Mouse (Mus musculus) intestine, embryonic 14.5 days (tissue): ENCODE results near the gene Cetn2. TPM values are rescaled to one million over a fixed set of nuclear protein-coding genes. Genes with fewer than 3 reads are reported as not detected.

Experiments
- ATAC-seq: fragments of 200-750 bp; cut with Nextera tagmentation; replicated peaks from 2 replicates; pipeline ENCODE4 v1.8.0; 2017; ENCODE audit warnings: low read depth, moderate number of reproducible peaks, moderate TSS enrichment, moderate library complexity; ENCODE audit not compliant: low FRiP score, low TSS enrichment
- DNase-seq: peaks from one replicate; pipeline ENCODE4 v3.0.0-alpha.2; 2018; ENCODE audit warnings: low spot score
- H3K27ac ChIP-seq: fragments of 300-500 bp; sonication (generic); 2 replicates; pipeline ENCODE4 v1.5.1; 2014; ENCODE audit warnings: low read depth, mild to moderate bottlenecking, control low read depth
- H3K27me3 ChIP-seq: fragments of 300-500 bp; sonication (generic); replicated peaks from 2 replicates; pipeline ENCODE4 v1.6.1; 2014; ENCODE audit warnings: low read length, control low read depth; ENCODE audit not compliant: control insufficient read depth, insufficient read depth
- H3K36me3 ChIP-seq: fragments of 300-500 bp; sonication (generic); 2 replicates; pipeline ENCODE4 v1.6.1; 2014; ENCODE audit warnings: low read length, control low read depth; ENCODE audit not compliant: control insufficient read depth, insufficient read depth
- H3K4me1 ChIP-seq: fragments of 300-500 bp; sonication (generic); replicated peaks from 2 replicates; pipeline ENCODE4 v1.6.1; 2014; ENCODE audit warnings: low read length, control low read depth, mixed read lengths; ENCODE audit not compliant: control insufficient read depth, insufficient read depth
- H3K4me2 ChIP-seq: fragments of 300-500 bp; sonication (generic); 2 replicates; pipeline ENCODE4 v1.6.1; 2014; ENCODE audit warnings: low read length
- H3K4me3 ChIP-seq: fragments of 300-500 bp; sonication (generic); 2 replicates; pipeline ENCODE4 v1.5.1; 2014; ENCODE audit warnings: low read depth, low read length, control low read depth, mixed read lengths
- H3K9ac ChIP-seq: fragments of 300-500 bp; sonication (generic); 2 replicates; pipeline ENCODE4 v1.6.1; 2014; ENCODE audit warnings: mild to moderate bottlenecking, low read length
- H3K9me3 ChIP-seq: fragments of 300-500 bp; sonication (generic); 2 replicates; pipeline ENCODE4 v1.6.1; 2016; ENCODE audit warnings: low read length, control low read depth; ENCODE audit not compliant: control insufficient read depth
- WGBS: fragments of 180-500 bp; shearing (Covaris S2); extraction: QIAGEN DNeasy Blood & Tissue Kit; methylation state at CpG from one replicate; pipeline ENCODE4 v1.1.7; 2014; 5-methylcytosine and 5-hydroxymethylcytosine counted together
- polyA plus RNA-seq: library from polyadenylated mRNA; unstranded; fragments of >200 nt; fragmentation: Nextera tagmentation; extraction: Ambion mirVana; gene quantifications from 2 replicates; pipeline ENCODE4 v1.2.1, GENCODE M21; 2014

Gene Cetn2
- polyA plus RNA-seq = 69.0 and 75.6 TPM in 2 replicates

DNA sequence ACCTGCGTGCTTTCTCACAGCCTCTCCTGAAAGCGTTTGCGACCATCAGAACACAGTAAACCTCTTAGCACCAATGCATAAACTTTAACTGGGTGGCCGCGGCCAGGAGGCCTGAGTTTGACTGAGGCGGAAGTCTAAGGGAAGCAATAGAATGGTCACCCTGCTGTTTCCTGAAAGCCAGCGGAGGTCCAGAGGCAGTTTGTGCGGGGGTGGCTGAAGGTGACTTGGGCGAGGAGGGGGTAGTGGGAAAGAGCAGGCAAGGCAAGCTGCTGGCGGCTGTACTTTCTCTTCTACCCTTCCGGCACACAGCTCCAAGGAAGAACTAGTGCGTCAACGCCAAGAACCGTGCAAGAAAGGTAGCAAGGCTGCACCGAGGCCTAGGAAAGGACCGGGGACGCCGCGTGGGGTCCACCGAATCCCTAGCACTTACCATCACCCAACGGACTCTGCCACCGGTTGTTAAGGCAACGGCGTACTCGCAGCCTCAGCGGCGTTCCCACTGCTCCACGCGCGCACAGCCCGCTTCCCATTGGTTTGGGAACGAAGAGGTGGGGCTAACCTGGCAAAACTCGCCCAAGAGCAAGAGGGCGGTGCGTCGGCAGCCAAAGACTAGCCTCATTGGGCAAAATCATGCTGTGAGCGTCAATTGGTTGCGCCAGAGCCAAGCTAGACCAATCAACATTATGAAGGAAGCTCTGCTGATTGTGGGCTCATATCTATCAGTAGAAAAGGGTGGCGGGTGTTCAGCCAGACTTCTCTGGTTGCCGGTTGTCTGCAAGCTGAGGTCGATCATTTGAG is at the start of gene Cetn2, which contains the start of gene Nsdhl:
Gene Cetn2, minus strand, starts transcription at position 528 of the 798 bp plus-strand sequence.
Gene Nsdhl, plus strand, starts transcription at position 674 of the 798 bp plus-strand sequence.
- Histone ChIP-seq H3K36me3 (no peaks in the 10 kb centered on the region), H3K9me3 (no peaks in the 10 kb centered on the region), H3K4me3 (peak within 1 kb of the TSS; percentile 53), H3K4me2 (peak within 1 kb of the TSS; percentile 54), H3K9ac (peak within 1 kb of the TSS; percentile 42), H3K4me1 (no peaks in the 10 kb centered on the region), H3K27me3 (no peaks in the 10 kb centered on the region), H3K27ac (no peak within 1 kb of the TSS)
- DNase-seq (peak; percentile 81), ATAC-seq (peak; percentile 98)
- WGBS = 13% methylated on average over 40 of the region's 41 CpGs

- Histone ChIP-seq H3K9me3 (no peaks in the 10 kb centered on the region), H3K9ac (no peak overlapping the region), H3K27me3 (no peaks in the 10 kb centered on the region), H3K4me1 (no peaks in the 10 kb centered on the region), H3K36me3 (0 out of 2 replicates have a peak, but pooled peaks cover 2% of the 10 kb centered on the region), H3K4me3 (no peak overlapping the region), H3K27ac (no peak overlapping the region), H3K4me2 (no peak overlapping the region)
- 75% methylated on average over 3 of the region's 3 CpGs for WGBS
- ATAC-seq = no peak
- no peak for DNase-seq
Observed at GRCm38 (mm10) chrX:72962743-72963142, 44.5 kb upstream of the Cetn2 start.

DNA sequence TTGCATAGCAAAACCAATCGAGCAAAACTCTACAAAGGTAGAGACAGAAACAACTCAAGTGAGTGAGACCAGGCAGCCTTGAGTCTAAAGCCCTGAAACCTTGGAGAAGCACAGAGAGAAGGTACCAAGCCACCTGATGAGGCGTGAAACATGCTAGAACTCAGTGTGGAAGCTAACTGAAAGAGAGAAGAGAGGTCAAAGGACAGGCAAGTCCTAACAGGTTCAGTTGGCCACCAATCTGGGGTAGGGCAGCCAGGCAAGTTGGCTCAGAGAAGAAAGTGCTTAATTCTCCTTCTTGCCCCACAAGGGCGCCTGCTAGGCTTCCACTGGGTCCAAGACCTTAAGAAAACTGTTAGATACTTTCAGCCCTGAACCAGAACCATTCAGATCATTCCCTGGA is 43.3 kb upstream of the Cetn2 start:
- Histone ChIP-seq H3K4me1 (no peaks in the 10 kb centered on the region), H3K4me2 (no peak overlapping the region), H3K9me3 (no peaks in the 10 kb centered on the region), H3K9ac (no peak overlapping the region), H3K27ac (no peak overlapping the region), H3K4me3 (no peak overlapping the region), H3K27me3 (no peaks in the 10 kb centered on the region), H3K36me3 (0 out of 2 replicates have a peak, but pooled peaks cover 8% of the 10 kb centered on the region)
- DNase-seq = no peak
- no peak for ATAC-seq
- WGBS = 80% methylated on average over 3 of the region's 3 CpGs

- 85% methylated on average over 4 of the region's 4 CpGs for WGBS
- H3K9me3 ChIP-seq = no peaks in the 10 kb centered on the region
- H3K27me3 ChIP-seq = no peaks in the 10 kb centered on the region
- no peak overlapping the region for H3K4me2 ChIP-seq
- ATAC-seq (no peak), DNase-seq (no peak)
- H3K36me3 ChIP-seq = 0 out of 2 replicates have a peak, but pooled peaks cover 8% of the 10 kb centered on the region
- no peak overlapping the region for H3K4me3 ChIP-seq
- H3K9ac ChIP-seq = no peak overlapping the region
- H3K27ac ChIP-seq = no peak overlapping the region
- H3K4me1 ChIP-seq = no peaks in the 10 kb centered on the region
Observed at GRCm38 (mm10) chrX:72960431-72960830, 42.2 kb upstream of the Cetn2 start.

- H3K27me3 ChIP-seq = no peaks in the 10 kb centered on the region
- H3K4me2 ChIP-seq = no peak overlapping the region
- no peak overlapping the region for H3K4me3 ChIP-seq
- 89% methylated on average over 4 of the region's 4 CpGs for WGBS
- no peaks in the 10 kb centered on the region for H3K9me3 ChIP-seq
- no peak for ATAC-seq
- H3K9ac ChIP-seq = no peak overlapping the region
- H3K27ac ChIP-seq = no peak overlapping the region
- DNase-seq = no peak
- no peaks in the 10 kb centered on the region for H3K4me1 ChIP-seq
- 0 out of 2 replicates have a peak, but pooled peaks cover 12% of the 10 kb centered on the region for H3K36me3 ChIP-seq
Observed at GRCm38 (mm10) chrX:72956486-72956885, 38.3 kb upstream of the Cetn2 start.

- Histone ChIP-seq H3K36me3 (0 out of 2 replicates have a peak, but pooled peaks cover 12% of the 10 kb centered on the region), H3K9me3 (no peaks in the 10 kb centered on the region), H3K9ac (no peak overlapping the region), H3K4me3 (no peak overlapping the region), H3K4me1 (no peaks in the 10 kb centered on the region), H3K27me3 (no peaks in the 10 kb centered on the region), H3K27ac (no peak overlapping the region), H3K4me2 (no peak overlapping the region)
- WGBS = 84% methylated on average over 4 of the region's 4 CpGs
- ATAC-seq (no peak), DNase-seq (no peak)
Observed at GRCm38 (mm10) chrX:72953464-72953863, 35.3 kb upstream of the Cetn2 start.

DNA sequence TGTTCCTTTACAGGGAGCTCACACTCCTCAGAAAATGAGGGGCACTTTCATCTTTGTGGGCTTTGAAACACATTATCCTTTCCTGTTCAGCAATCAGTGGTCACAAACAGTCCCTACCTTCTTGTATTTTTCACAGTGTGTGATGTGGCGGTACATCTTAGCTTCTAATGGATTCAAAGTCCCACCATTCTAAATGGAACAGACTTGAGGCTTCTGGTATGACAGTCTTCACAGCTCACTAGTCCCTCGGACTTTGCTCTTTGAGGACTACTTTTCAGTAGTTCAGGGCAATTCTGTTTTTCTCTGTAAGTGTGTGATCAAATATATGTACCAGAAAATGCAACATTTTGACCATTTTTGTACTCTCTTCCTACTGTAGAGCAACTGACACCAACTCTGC is 3.2 kb upstream of the Cetn2 start:
- Histone ChIP-seq H3K9me3 (no peaks in the 10 kb centered on the region), H3K36me3 (peaks cover 1% of the 10 kb centered on the region; the same call in 1 of the 2 replicates), H3K4me2 (no peak overlapping the region), H3K27me3 (no peaks in the 10 kb centered on the region), H3K9ac (no peak overlapping the region), H3K27ac (no peak overlapping the region), H3K4me1 (no peaks in the 10 kb centered on the region), H3K4me3 (no peak overlapping the region)
- WGBS = 91% methylated on average over 2 of the region's 2 CpGs
- no peak for DNase-seq
- ATAC-seq = no peak

DNA sequence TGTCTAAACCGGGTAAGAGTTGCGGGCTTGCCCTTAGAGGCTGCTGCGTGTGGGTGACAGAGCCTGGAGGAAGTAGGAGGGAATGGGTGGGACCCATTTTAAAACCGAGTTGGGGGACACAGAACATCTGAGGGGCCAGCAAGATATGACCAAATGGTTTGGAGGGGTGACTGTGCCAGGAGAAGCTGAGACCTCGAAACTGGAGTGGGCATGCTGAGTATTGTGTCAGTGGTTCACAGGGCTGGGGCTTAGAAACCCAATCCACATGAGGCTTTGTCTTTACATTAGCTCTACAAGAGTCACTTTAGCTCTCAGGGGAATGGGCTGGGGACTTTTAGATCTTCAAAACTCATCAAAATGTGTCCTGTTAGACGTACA is 460 bp upstream of the Cetn2 start:
- 12% methylated on average over 6 of the region's 6 CpGs for WGBS
- H3K4me3 ChIP-seq = peak overlapping the region; percentile 53
- H3K4me2 ChIP-seq = peak overlapping the region; percentile 54
- DNase-seq = no peak
- ATAC-seq = peak; percentile 51; the same call in 1 of the 2 replicates
- no peaks in the 10 kb centered on the region for H3K27me3 ChIP-seq
- H3K4me1 ChIP-seq = no peaks in the 10 kb centered on the region
- no peaks in the 10 kb centered on the region for H3K9me3 ChIP-seq
- H3K36me3 ChIP-seq = no peaks in the 10 kb centered on the region
- no peak overlapping the region for H3K27ac ChIP-seq
- peak overlapping the region; percentile 35 for H3K9ac ChIP-seq

DNA sequence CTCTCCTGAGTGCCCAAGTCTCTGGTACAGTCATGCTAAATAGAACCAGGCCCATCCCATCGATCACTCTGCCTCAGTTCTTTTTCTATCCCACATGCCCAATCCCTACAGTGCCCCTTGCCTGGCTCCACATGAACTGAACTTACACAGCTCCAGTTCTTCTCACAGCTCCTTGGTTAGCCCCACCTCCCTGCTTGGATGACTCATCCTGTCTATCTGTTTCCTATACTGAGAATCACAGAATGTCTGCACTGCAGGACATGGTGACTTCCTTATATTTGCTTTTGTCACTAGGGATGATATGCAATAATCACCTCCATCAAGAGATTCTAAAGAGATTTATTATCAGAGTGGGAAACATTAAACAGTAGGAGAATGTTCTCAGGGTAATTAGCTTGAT is 6.6 kb downstream of the Cetn2 start:
- WGBS = 64% methylated on average over 1 of the region's 1 CpGs
- H3K4me2 ChIP-seq = no peak overlapping the region

More for the DNA sequence above, 6.6 kb downstream of the Cetn2 start:
- no peak for DNase-seq
- H3K27me3 ChIP-seq = no peaks in the 10 kb centered on the region
- no peak overlapping the region for H3K4me3 ChIP-seq
- no peak overlapping the region for H3K27ac ChIP-seq
- no peaks in the 10 kb centered on the region for H3K36me3 ChIP-seq
- H3K4me1 ChIP-seq = no peaks in the 10 kb centered on the region
- no peaks in the 10 kb centered on the region for H3K9me3 ChIP-seq
- no peak for ATAC-seq
- no peak overlapping the region for H3K9ac ChIP-seq
